Mouse (Mus musculus) cerebellum, postnatal 10 days (tissue): Measurements from ENCODE around the gene Pde3b.
"Not testable (repeated sequence)": the region's sequence is repeated elsewhere in the genome, so short reads cannot be mapped to it uniquely, and the experiment has no call there.

Source experiments
- DNase-seq, 2 experiments: peaks; one replicate each; pipeline ENCODE4 v3.0.0; 2021; ENCODE audit warnings: mixed read lengths in 2 of 2

The Pde3b gene

DNA sequence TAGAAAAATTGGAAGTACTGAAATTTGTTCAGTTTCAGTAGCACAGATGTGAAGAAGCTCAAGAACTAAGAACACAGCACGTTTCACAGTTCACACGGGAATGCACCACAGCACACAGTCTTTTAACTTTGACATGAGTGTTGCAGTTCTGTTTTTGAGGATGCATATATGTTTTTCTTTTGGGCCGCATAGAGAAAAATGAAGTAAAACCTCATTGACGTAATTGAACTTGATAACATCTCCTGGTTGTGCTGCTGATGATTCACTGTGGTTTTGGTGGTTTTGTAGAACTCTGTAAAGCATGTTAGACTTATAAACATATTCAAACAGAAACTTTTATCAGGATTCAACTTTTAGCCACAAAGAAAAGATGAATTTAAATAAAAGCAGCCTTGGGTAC is 64.7 kb downstream of the Pde3b start:
- DNase-seq: no peak

DNA sequence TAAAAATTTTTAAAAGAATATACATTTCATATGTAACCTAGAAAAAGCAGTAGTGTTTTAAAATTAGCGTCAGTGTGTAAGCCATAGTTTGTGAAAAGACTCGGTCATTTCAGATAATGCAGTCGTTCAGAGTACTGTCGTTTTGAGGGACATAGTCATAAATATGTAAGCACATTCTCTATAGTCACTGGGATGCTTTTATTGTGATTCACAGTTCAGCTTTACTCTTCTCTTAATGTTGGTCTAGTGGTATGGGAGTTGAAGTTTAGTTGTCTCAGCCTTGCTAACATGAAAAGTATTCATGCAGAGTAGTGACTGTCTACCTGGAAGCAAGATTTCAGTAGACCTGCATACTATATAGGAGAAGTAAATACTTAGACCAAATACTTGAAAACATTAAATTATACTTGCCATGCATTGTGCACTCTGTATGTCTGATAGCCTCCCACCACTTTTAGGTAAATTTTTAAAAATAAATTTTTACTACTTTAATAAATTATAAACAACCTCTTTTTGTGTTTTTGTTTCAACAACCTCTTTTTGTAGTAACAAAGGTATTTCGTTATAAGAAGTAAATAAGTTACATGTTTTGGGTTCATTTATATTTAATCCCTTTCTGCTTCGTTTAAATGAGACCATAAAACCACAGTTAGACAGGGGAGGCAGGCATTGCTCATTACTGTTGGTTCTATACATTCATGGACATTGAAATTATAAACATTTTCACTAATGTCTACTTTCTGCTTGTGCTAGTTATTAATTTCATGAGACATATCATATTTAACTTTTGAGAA is 65.3 kb downstream of the Pde3b start:
- DNase-seq: no peak

DNA sequence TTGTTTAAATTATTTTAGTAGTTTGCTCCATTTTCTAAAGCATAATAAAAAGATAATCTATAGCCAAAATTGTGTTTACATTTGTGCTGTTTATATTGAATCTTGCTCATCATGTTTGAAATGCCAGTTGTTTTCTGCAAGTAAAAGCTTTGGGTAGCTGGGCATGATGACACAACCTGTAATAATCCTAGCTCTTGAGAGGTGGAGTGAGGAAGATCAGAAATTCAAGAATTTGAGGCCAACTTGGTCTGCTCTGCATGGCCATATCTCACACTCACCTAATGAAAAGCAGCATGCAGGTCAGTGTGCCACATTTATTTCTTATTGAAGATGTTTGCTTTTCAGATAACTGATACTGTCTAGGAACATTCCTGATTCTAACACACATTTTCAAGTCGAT is 65.9 kb downstream of the Pde3b start:
- DNase-seq: no peak

DNA sequence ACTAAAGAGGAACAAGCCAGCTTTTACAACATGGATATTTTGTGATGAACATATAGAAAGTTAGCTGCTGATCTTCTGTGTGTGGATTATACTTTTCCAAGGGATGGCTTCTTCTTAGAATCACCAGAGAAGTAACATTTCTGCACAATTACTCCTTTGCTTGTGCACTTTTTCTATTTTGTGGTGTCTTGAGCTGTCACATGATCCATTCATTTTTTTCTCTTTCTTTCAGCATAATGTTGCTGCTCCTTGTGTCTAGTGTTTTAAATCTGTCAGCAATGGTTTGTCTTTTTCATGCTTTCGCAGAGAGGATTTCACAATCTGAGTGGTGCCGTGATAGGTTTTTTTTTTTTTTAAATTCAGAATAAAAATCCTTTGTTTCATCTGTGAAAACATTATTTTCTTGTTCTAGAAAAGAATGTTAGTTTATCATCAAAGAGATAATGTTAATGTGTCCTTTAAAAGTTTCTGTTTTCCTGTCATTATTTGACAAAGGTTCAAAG is 66.4 kb downstream of the Pde3b start:
- no peak for DNase-seq

DNA sequence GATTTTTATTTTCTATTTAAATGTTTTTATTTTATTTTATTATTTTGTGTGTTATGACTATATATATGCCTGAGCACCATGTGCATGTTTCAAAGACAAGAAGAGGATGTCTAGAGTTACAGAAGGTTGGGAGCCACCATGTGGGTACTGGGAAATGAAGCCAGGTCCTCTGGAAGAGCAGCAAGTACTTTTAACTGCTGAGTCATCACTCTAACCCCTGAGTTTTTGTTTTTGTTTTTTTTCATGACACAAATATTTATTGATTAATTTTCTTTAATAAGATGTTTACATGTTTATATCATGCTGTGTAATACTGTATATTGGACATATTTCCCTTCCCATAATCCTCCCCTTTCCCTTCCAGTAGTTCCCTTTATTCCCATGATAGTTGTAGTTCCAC is 77.5 kb downstream of the Pde3b start:
- no peak for DNase-seq

DNA sequence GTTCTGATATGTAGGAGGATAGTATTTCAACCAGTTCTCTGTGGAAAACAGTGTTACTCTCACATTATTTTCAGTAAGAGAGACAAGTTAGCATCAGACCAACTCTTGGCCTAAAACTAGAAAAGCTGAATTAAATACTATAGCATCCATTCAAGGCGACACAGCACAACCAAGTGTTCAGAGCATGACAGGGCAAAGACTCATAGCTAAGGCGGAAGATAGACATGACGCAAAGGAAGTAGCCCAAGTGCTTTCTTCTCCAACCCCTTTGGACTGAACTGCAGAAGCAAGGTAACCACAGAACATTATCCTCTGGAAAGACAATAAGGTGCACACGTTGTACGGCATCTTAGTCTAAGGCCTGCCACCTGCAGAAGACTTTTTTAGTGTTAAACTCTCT is 79.0 kb downstream of the Pde3b start:
- DNase-seq: no peak

DNA sequence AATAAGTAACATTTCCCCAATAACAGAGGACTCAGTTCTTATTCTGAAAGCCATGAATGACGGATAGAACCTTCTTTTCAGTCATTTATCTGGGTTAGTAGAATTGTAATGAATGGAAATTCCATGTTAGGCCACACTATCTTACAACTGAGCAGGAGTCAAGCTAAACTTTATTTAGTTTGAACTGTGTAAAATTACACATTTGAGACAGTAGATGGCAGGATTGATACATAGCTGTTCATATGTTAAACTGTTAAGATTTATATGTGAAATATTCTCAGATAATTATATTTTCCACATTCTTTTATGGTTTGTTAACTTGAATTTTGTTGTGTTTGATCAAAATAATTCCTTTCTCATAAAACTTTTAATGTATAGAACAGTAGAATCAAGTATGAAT is 84.2 kb downstream of the Pde3b start:
- DNase-seq: no peak

DNA sequence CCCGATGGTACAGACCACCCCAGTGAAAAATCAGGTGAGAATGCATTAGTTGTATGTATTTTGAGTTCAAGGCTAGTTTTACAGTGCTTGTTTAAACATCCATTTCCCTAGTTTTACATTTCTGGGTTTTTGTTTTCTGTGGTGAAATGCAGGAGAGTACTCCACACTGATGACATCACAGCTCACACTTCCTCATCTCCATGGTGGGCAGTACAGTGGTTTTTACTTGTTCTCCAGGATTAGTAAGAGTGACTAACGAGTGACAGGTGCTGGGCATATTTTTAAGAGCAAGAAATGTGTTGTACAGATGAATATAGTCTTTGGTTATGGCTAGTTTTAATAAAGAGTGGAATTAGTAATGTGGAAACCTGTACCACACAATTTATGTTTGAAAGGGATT is 93.8 kb downstream of the Pde3b start:
- no peak for DNase-seq

DNA sequence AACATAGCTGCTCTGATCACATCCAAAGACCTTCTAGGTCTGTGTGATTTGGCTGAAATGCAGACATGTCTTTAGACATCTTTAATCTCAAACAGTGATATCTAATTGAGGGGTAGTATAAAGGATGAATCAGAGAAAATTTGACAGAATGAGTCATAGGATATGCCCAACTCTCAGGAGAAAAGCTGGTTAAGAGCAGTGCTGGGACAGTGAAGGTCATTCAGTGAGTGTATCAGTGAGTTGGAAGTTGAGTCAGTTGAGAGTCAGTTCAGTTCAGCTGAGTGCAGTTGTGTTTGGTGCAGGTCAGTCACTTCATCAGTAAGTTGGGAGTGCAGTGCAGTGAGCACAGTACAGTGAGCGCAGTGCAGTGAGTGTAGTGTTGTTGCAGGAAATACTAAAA is 105.0 kb downstream of the Pde3b start:
- DNase-seq: no peak

DNA sequence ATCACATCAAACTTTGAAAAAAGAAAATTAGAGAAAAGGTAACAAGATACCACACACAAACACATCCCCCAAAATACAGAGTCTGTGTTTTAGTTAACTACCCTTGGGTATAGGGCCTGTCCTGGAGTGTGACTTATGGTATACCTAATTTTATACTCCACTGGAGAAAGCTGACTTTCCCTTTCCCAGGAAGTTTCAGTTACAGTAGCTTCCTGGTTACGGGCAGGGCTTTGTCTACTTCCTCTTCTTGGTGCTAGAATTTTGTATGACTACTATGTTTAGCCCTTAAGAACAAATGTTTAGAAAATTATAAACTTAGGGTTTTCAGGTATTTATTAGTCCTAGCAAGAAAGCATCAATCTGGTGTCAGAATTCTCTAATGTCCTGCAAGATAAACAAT is 111.2 kb downstream of the Pde3b start:
- DNase-seq: no peak

DNA sequence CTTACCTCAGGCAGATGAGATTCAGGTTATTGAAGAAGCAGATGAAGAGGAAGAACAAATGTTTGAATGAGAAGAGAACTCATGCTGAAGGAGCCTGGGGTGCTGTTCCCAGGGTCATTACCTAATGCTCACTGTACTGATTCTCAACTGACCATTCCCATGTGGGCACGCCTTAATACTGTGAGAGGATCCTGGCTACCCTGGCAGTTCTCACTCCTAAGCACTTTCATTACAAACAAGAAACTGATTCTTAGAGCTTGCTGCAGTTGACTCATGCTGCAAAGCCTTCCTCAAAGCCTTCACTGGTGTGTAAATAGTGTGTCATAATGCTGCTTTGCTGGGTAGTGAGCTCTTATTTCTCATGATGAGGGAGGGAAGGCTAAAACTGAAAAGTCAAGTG is 121.1 kb downstream of the Pde3b start:
- no peak for DNase-seq

DNA sequence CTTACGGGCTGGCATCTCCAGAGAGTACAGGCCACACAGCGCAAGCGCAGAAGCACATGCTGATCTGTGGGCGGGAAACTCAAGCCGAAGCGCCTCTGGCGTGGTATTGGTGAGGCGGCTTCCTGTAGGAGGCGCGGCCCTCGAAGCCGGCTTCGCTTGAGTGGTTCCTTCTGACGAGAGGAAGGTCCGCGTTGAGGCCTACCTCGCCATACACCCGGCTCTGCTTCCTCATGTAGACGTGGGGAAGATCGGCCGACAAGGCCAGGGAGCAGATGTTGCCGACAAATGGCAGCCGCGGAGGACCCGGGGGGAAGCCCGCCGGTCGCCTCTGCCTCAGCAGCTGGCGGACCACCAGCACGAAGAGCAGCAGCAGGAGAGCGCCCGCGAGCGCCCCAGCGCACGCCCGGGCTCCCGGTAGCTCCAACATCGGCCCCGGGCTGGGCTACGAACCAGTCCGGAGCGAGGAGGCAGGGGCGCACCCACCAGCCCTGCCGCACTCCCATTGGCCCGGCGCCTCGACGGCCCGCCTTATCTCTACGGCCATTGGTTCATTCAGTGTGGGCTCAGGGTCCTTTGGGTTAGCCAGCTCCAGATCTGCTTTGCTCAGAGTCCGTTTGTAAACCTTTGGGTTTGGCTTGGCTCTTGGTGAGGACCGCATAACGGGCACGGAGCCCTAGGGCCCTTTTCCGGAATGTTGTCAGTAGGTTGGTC is 147.6 kb downstream of the Pde3b start, which contains the start of gene Cyp2r1:
Gene Cyp2r1, minus strand, starts transcription at position 442 of the 711 bp plus-strand sequence.
- peak; percentile 93 to 95 for DNase-seq

DNA sequence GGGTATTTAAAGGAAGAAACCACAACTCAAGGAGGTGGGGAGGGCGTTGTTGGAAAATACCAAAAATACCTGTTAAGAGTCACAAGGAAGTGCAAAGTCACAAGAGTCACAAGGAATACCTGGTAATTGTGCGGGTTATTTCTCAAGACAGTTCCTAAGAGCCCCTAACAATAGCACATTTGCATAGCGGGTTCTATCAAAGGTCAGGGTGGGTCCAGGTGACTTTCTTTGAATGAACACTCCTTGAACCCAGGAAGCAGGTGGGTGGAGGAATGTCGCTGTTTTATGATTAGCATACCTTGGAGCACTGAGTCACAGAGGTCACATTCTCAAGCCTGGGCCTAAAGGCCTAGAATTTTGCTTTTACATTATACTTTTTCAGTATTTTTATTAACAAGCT is 158.8 kb downstream of the Pde3b start:
- DNase-seq: not testable (repeated sequence)

DNA sequence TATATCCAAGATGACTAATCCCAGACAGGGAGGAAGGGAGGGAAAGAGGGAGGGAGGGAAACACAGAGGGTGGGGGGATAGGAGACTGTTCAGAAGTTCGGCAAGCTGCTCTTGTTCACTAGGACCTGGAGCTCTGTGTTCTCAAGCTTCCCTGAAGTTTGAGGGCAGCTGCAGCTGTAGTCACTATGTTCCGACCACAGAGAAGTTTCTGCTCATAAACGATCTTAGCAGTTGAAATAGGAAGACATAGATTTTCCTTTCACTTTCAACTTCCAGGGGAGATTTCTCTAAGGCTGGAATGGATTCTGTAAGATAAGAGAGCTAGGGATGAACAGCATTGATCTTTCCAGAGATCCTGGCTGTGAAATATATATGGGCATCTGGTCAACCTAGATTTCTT is 161.8 kb downstream of the Pde3b start:
- no peak for DNase-seq

DNA sequence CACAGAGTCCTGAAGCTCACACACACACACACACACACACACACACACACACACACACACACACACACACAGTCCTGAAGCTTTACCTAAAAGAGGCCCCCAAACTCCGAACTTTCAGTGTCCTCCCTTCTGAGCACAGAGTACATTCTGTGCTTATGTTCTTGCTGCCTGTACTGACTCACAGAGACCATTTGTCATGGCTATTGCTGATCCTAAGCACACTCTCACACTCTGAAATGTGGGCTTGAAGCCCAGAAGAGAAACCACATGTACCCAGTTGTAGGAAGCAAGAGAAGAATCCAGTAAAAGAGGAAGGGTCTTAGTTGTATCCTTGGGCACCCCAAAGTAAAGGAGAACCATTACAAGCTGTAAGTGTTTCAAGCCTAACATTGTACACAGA is 162.6 kb downstream of the Pde3b start:
- DNase-seq: no peak

DNA sequence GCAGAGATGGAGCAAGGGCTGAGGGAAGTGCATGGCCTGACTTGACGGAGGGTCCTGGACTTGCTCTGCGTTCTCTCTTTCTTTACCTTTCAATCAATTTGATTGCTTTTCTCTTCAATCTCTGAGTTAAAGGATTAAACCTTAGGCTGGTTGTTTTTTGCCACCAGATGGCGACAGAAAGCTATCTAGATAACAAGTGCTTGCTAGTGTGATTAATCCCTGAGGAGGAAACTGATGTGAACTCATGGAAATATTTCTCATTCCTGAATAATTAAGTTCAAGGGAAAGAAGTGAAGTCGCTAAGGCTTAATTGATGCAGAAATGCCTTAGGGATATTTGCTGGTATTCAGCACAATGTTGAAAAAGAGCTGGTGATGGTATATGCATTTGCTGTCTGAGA is 165.3 kb downstream of the Pde3b start:
- DNase-seq: peak; percentile 82 to 86

DNA sequence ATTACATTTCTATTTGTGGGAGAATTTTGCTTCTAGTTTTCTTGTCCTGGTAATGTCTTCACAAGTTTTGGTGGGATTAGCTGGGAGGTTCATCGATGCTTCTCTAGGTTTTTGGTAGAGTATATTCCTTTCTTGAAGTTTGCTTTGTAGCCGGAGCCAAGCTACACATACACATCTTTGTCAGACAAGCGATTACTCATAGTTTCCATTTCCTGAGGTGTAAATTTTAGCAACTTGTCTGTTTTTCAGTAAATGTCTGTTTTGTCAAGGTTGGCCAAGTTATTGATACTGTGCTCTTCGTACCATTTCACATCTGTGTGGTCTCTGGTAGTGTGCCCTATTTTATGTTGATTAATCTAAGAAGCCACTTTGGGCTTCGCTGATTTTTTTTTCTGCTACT is 166.1 kb downstream of the Pde3b start:
- no peak for DNase-seq

DNA sequence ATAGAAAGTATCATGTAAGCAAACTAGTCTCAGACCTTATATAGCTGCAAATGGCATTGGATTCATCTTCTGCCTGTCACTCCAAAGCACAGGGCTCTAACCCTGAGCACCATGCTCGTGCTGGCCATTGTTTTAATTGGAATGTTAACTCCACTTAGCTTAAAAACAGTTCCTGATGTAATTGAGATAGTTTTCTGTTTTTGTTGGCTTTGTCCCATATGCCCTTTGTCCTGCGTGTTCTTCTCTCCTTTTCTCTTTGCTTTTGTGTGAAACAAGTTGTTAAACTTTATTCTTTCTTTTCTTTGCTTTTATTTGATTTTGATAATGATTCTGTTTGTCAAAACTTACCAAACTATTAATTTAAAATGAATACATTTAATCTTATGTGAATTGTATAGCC is 167.4 kb downstream of the Pde3b start:
- DNase-seq: no peak
